Mouse (Mus musculus) heart, embryonic 12.5 days (tissue): Measurements from ENCODE around the gene Gm28044. TPM values are rescaled to one million over a fixed set of nuclear protein-coding genes. Genes with fewer than 3 reads are reported as not detected.
"Not testable (repeated sequence)": the region's sequence is repeated elsewhere in the genome, so short reads cannot be mapped to it uniquely, and the experiment has no call there.

Experiments used
- ATAC-seq: fragments of 200-750 bp; cut with Nextera tagmentation; 2 replicates; pipeline ENCODE4 v1.8.0; 2017; ENCODE audit warnings: moderate TSS enrichment, moderate library complexity; ENCODE audit not compliant: insufficient number of reproducible peaks, low FRiP score
- H3K27ac ChIP-seq: fragments of 300-500 bp; sonication (generic); 2 replicates; pipeline ENCODE4 v1.5.1; 2016; ENCODE audit warnings: mild to moderate bottlenecking, moderate library complexity; ENCODE audit not compliant: poor library complexity, severe bottlenecking
- H3K27me3 ChIP-seq: fragments of 300-500 bp; sonication (generic); replicated peaks from 2 replicates; pipeline ENCODE4 v1.6.1; 2016; ENCODE audit warnings: mild to moderate bottlenecking, moderate library complexity
- H3K36me3 ChIP-seq: fragments of 300-500 bp; sonication (generic); 2 replicates; pipeline ENCODE4 v1.6.1; 2016; ENCODE audit warnings: mild to moderate bottlenecking, moderate library complexity
- H3K4me1 ChIP-seq: fragments of 300-500 bp; sonication (generic); replicated peaks from 2 replicates; pipeline ENCODE4 v1.6.1; 2016; ENCODE audit warnings: mild to moderate bottlenecking
- H3K4me2 ChIP-seq: fragments of 300-500 bp; sonication (generic); 2 replicates; pipeline ENCODE4 v1.6.1; 2016; ENCODE audit warnings: mild to moderate bottlenecking, moderate library complexity
- H3K4me3 ChIP-seq: fragments of 300-500 bp; sonication (generic); 2 replicates; pipeline ENCODE4 v1.5.1; 2016; ENCODE audit warnings: mild to moderate bottlenecking
- H3K9ac ChIP-seq: fragments of 300-500 bp; sonication (generic); 2 replicates; pipeline ENCODE4 v1.6.1; 2016; ENCODE audit warnings: mild to moderate bottlenecking, moderate library complexity
- H3K9me3 ChIP-seq: fragments of 300-500 bp; sonication (generic); replicated peaks from 2 replicates; pipeline ENCODE4 v1.6.1; 2016; ENCODE audit warnings: mild to moderate bottlenecking, moderate library complexity
- WGBS: fragments of 180-500 bp; shearing (Covaris S2); methylation state at CpG from one replicate; pipeline ENCODE4 v1.1.7; 2016; 5-methylcytosine and 5-hydroxymethylcytosine counted together
- polyA plus RNA-seq: library from polyadenylated mRNA; unstranded; fragments of >200 nt; fragmentation: Nextera tagmentation; extraction: Ambion mirVana; gene quantifications from 2 replicates; pipeline ENCODE4 v1.2.1, GENCODE M21; 2016

The Gm28044 gene
- polyA plus RNA-seq, 1 experiment from 2014 or later: 0.59 TPM

GRCm38 (mm10) chr13:67305822-67306672, 54.3 kb downstream of the Gm28044 start, which contains the start of gene Zfp457:
Gene Zfp457 (minus strand): TSS chr13:67306485.
- Histone ChIP-seq H3K27ac (no peak within 1 kb of the TSS), H3K9ac (peak within 1 kb of the TSS; percentile 78), H3K27me3 (no peaks in the 10 kb centered on the region), H3K4me1 (0 out of 2 replicates have a peak, but pooled peaks cover 4% of the 10 kb centered on the region), H3K36me3 (no peaks in the 10 kb centered on the region), H3K4me2 (peak within 1 kb of the TSS; percentile 74), H3K4me3 (peak within 1 kb of the TSS; percentile 60), H3K9me3 (no peaks in the 10 kb centered on the region)
- peak; percentile 97 for ATAC-seq
- WGBS: 13% methylated on average over 16 of the region's 16 CpGs

- Histone ChIP-seq H3K36me3 (no peaks in the 10 kb centered on the region), H3K4me3 (no peak within 1 kb of the TSS), H3K4me2 (0 out of 2 replicates have a peak within 1 kb of the TSS, but pooled peaks have one; percentile 38), H3K9ac (no peak within 1 kb of the TSS), H3K27ac (no peak within 1 kb of the TSS), H3K4me1 (no peaks in the 10 kb centered on the region), H3K9me3 (no peaks in the 10 kb centered on the region), H3K27me3 (no peaks in the 10 kb centered on the region)
- no peak for ATAC-seq
- 37% methylated on average over 7 of the region's 7 CpGs for WGBS
These were observed 82.0 kb downstream of the Gm28044 start, which contains the start of gene Zfp458 for GRCm38 (mm10) chr13:67278314-67278713. Gene Zfp458 (minus strand): TSS chr13:67278466.

GRCm38 (mm10) chr13:67269383-67270065, 90.8 kb downstream of the Gm28044 start:
- not testable (repeated sequence) for H3K9me3 ChIP-seq, H3K27me3 ChIP-seq, H3K4me1 ChIP-seq, H3K36me3 ChIP-seq, H3K27ac ChIP-seq
- peak overlapping the region; percentile 79 for H3K4me3 ChIP-seq
- H3K9ac ChIP-seq: peak overlapping the region; percentile 74; the same call in 1 of the 2 replicates
- 41% methylated on average over 9 of the region's 9 CpGs for WGBS
- peak overlapping the region; percentile 84 for H3K4me2 ChIP-seq
- ATAC-seq: peak; percentile 42; the same call in 1 of the 2 replicates

GRCm38 (mm10) chr13:67268568-67269369, 91.6 kb downstream of the Gm28044 start:
- ATAC-seq: peak; percentile 96
- Histone ChIP-seq H3K27me3 (no peaks in the 10 kb centered on the region), H3K9me3 (peaks cover 7% of the 10 kb centered on the region; the same call in 1 of the 2 replicates), H3K27ac (peak overlapping the region; percentile 8; the same call in 1 of the 2 replicates), H3K4me3 (peak overlapping the region; percentile 79), H3K36me3 (peaks cover 7% of the 10 kb centered on the region; the same call in 1 of the 2 replicates), H3K9ac (peak overlapping the region; percentile 74), H3K4me1 (no peaks in the 10 kb centered on the region), H3K4me2 (peak overlapping the region; percentile 84)
- WGBS: 5% methylated on average over 18 of the region's 18 CpGs

Other genes starting within 250 kb of the Gm28044 start
- gene Rslcan18, start 244.3 kb downstream of the Gm28044 start, polyA plus RNA-seq: 0.31 and 0.56 TPM in 2 replicates
- gene Zfp759, start 238.9 kb downstream of the Gm28044 start, polyA plus RNA-seq: 1.1 and 1.2 TPM in 2 replicates
- gene Rsl1, start 187.4 kb downstream of the Gm28044 start, polyA plus RNA-seq: 5.0 and 5.7 TPM in 2 replicates
- 0.91 and 1.3 TPM in 2 replicates for gene Zfp455, start 166.0 kb downstream of the Gm28044 start, polyA plus RNA-seq
- gene Zfp458, start 82.1 kb downstream of the Gm28044 start, polyA plus RNA-seq: 1.7 and 1.9 TPM in 2 replicates
- gene Zfp457, start 54.1 kb downstream of the Gm28044 start, polyA plus RNA-seq: 0.45 and 0.78 TPM in 2 replicates
- 2.2 and 2.5 TPM in 2 replicates for gene Zfp595, start 28.0 kb downstream of the Gm28044 start, polyA plus RNA-seq
- gene Zfp953, start 69 bp upstream of the Gm28044 start, polyA plus RNA-seq: 0.80 and 0.93 TPM in 2 replicates
- 0.23 and 0.41 TPM in 2 replicates for gene Gm28041, start 15.2 kb upstream of the Gm28044 start, polyA plus RNA-seq
- gene Zfp456, start 15.3 kb upstream of the Gm28044 start, polyA plus RNA-seq: 1.3 and 1.4 TPM in 2 replicates
- 3.2 and 3.9 TPM in 2 replicates for gene Zfp429, start 39.3 kb upstream of the Gm28044 start, polyA plus RNA-seq
- 0.17 and 0.69 TPM in 2 replicates for gene Zfp459, start 60.9 kb upstream of the Gm28044 start, polyA plus RNA-seq
- 6.2 and 7.2 TPM in 2 replicates for gene Zfp874a, start 91.1 kb upstream of the Gm28044 start, polyA plus RNA-seq
- 1.3 and 2.0 TPM in 2 replicates for gene Zfp874b, start 123.7 kb upstream of the Gm28044 start, polyA plus RNA-seq
- gene Zfp58, start 140.0 kb upstream of the Gm28044 start, polyA plus RNA-seq: 10.5 and 11.2 TPM in 2 replicates
- not detected in 2 replicates for gene Gm26965, start 165.6 kb upstream of the Gm28044 start, polyA plus RNA-seq
- gene Zfp87, start 165.6 kb upstream of the Gm28044 start, polyA plus RNA-seq: 17.3 and 18.2 TPM in 2 replicates
- gene Zfp748, start 193.3 kb upstream of the Gm28044 start, polyA plus RNA-seq: 9.6 and 9.9 TPM in 2 replicates
- 2.4 and 2.9 TPM in 2 replicates for gene Zfp729b, start 249.2 kb upstream of the Gm28044 start, polyA plus RNA-seq